Mouse (Mus musculus) forebrain, postnatal 0 days (tissue): ENCODE measurements around the gene Sphk2. TPM values are rescaled to one million over a fixed set of nuclear protein-coding genes. Genes with fewer than 3 reads are reported as not detected.

Source experiments
- ATAC-seq: fragments of 200-750 bp; cut with Nextera tagmentation; 2 replicates; pipeline ENCODE4 v1.8.0; 2017; ENCODE audit warnings: mild to moderate bottlenecking, moderate library complexity
- DNase-seq: peaks from one replicate; pipeline ENCODE4 v3.0.0-alpha.2; 2015
- H3K27ac ChIP-seq: fragments of 300-500 bp; sonication (generic); 2 replicates; pipeline ENCODE4 v1.5.1; 2014; ENCODE audit warnings: low read depth, mild to moderate bottlenecking, antibody characterized with exemption, low read length, moderate library complexity, mixed read lengths
- H3K27me3 ChIP-seq: fragments of 300-500 bp; sonication (generic); 2 replicates; pipeline ENCODE4 v1.6.1; 2014; ENCODE audit warnings: mild to moderate bottlenecking, low read length, mixed read lengths; ENCODE audit not compliant: insufficient read depth
- H3K36me3 ChIP-seq: fragments of 300-500 bp; sonication (generic); 2 replicates; pipeline ENCODE4 v1.6.1; 2014; ENCODE audit warnings: mild to moderate bottlenecking, moderate library complexity; ENCODE audit not compliant: insufficient read depth
- H3K4me1 ChIP-seq: fragments of 300-500 bp; sonication (generic); 2 replicates; pipeline ENCODE4 v1.6.1; 2014; ENCODE audit warnings: antibody characterized with exemption; ENCODE audit not compliant: insufficient read depth
- H3K4me2 ChIP-seq: fragments of 300-500 bp; sonication (generic); 2 replicates; pipeline ENCODE4 v1.6.1; 2014; ENCODE audit warnings: low read depth, mild to moderate bottlenecking, moderate library complexity
- H3K4me3 ChIP-seq: fragments of 300-500 bp; sonication (generic); 2 replicates; pipeline ENCODE4 v1.5.1; 2014; ENCODE audit warnings: low read depth, low read length, mixed read lengths
- H3K9ac ChIP-seq: fragments of 300-500 bp; sonication (generic); 2 replicates; pipeline ENCODE4 v1.6.1; 2014; ENCODE audit warnings: mild to moderate bottlenecking
- H3K9me3 ChIP-seq: fragments of 300-500 bp; sonication (generic); 2 replicates; pipeline ENCODE4 v1.6.1; 2016; ENCODE audit warnings: low read length
- CTCF ChIP-seq: sonication (generic); IDR thresholded peaks from 2 replicates; pipeline ENCODE4 v1.5.1; 2016; ENCODE audit warnings: antibody characterized with exemption, control low read depth, low read depth
- WGBS: fragments of 180-500 bp; shearing (Covaris S2); extraction: QIAGEN DNeasy Blood & Tissue Kit; methylation state at CpG from one replicate; pipeline ENCODE4 v1.1.7; 2014; 5-methylcytosine and 5-hydroxymethylcytosine counted together
- polyA plus RNA-seq: library from polyadenylated mRNA; unstranded; fragments of >200 nt; fragmentation: Nextera tagmentation; extraction: Ambion mirVana; gene quantifications from 2 replicates; pipeline ENCODE4 v1.2.1, GENCODE M21; 2015
- total RNA-seq: library from RNA; depleted of rRNA; stranded (reverse); fragments of >200 nt; gene quantifications from 2 replicates; pipeline ENCODE4 v1.2.3, GENCODE M21; 2014

The Sphk2 gene
- total and polyA plus RNA-seq, 2 experiments from 2014 or later: 18.7 to 19.6 TPM

DNA sequence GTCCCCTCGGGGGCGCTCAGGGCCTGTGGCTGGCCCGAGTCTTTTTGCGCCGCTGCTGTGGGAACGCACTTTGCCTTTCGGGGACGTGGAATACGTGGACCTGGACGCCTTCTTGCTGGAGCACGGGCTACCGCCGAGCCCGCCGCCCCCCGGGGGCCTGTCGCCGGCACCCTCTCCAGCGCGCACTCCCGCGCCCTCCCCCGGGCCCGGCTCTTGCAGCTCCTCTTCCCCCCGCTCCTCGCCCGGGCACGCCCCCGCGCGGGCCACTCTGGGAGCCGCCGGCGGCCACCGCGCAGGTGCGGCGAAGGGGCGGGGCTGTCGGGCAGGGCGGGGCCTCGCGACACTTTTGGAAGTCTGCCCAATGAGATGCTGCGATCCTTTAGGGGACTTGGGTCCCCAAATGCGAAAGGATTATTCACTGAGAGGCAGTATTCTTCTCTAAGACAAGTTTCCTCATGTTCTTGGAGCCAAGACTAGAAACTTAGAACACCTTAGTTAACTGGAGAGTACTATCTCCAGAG, 11.0 kb downstream of the Sphk2 start:
- H3K9me3 ChIP-seq: no peaks in the 10 kb centered on the region
- peaks cover 36% of the 10 kb centered on the region for H3K4me1 ChIP-seq
- no peak for ATAC-seq

DNA sequence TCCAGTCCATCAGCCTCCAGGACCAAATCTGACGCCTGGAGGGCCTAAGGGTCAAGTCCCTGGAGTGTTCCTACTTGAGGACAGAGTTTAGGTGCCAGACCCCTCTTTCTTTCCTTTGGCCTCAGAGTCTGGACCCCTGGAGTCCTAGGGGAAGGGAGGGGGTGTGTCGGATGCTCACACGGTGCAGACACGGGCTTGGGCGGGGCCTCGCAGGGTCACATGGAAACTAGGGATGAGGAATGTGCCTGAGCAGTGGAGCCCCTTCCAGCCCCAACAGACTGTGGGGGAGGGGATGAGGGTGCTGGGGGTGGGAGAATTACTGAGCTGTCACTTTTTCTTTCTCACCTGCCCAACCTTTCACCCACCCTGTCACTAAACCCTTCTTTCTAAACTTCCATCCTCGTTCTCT, 11.9 kb downstream of the Sphk2 start:
- no peaks in the 10 kb centered on the region for H3K27me3 ChIP-seq
- peak overlapping the region; percentile 97 for H3K4me2 ChIP-seq
- H3K4me1 ChIP-seq: peaks cover 40% of the 10 kb centered on the region
- peak overlapping the region; percentile 49 for H3K9ac ChIP-seq
- DNase-seq (peak; percentile 28), ATAC-seq (no peak)
- H3K4me3 ChIP-seq: peak overlapping the region; percentile 41
- no peak for TF ChIP-seq CTCF
- peaks cover 9% of the 10 kb centered on the region for H3K36me3 ChIP-seq
- whole genome bisulfite sequencing: 4% methylated on average over 7 of the region's 7 CpGs
- H3K9me3 ChIP-seq: no peaks in the 10 kb centered on the region
- H3K27ac ChIP-seq: peak overlapping the region; percentile 95

More for the DNA sequence above, 11.0 kb downstream of the Sphk2 start:
- H3K27ac ChIP-seq: peak overlapping the region; percentile 87
- TF ChIP-seq CTCF: no peak
- H3K9ac ChIP-seq: peak overlapping the region; percentile 49
- 3% methylated on average over 37 of the region's 45 CpGs for whole genome bisulfite sequencing
- peaks cover 18% of the 10 kb centered on the region for H3K36me3 ChIP-seq
- H3K27me3 ChIP-seq: no peaks in the 10 kb centered on the region
- H3K4me2 ChIP-seq: peak overlapping the region; percentile 97
- peak; percentile 86 for DNase-seq
- H3K4me3 ChIP-seq: peak overlapping the region; percentile 41

DNA sequence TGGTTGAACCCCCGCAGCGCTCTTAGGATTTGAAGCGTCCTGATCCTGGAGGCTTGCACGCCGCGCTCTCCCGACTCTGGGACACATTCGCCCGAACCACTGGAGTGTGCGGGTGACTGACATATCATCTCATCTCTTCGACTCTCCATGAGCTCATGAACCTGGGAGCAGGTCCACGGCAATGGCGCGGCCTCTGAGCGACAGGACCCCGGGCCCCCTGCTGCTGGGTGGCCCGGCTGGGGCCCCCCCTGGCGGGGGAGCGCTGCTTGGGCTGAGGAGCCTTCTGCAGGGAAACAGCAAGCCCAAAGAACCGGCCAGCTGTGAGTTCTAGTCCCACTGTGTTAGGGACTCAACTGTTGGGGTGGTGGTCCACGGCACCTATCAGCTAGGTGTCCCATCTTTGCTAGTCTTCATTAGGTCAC, 12.3 kb downstream of the Sphk2 start:
- peak overlapping the region; percentile 95 for H3K27ac ChIP-seq
- no peaks in the 10 kb centered on the region for H3K27me3 ChIP-seq
- H3K4me1 ChIP-seq: peaks cover 44% of the 10 kb centered on the region
- peaks cover 4% of the 10 kb centered on the region; the same call in 1 of the 2 replicates for H3K36me3 ChIP-seq
- 1% methylated on average over 21 of the region's 21 CpGs for WGBS
- TF ChIP-seq CTCF: no peak
- peak overlapping the region; percentile 49 for H3K9ac ChIP-seq
- peak overlapping the region; percentile 41 for H3K4me3 ChIP-seq
- no peak for ATAC-seq
- H3K9me3 ChIP-seq: no peaks in the 10 kb centered on the region
- no peak for DNase-seq
- H3K4me2 ChIP-seq: peak overlapping the region; percentile 97

DNA sequence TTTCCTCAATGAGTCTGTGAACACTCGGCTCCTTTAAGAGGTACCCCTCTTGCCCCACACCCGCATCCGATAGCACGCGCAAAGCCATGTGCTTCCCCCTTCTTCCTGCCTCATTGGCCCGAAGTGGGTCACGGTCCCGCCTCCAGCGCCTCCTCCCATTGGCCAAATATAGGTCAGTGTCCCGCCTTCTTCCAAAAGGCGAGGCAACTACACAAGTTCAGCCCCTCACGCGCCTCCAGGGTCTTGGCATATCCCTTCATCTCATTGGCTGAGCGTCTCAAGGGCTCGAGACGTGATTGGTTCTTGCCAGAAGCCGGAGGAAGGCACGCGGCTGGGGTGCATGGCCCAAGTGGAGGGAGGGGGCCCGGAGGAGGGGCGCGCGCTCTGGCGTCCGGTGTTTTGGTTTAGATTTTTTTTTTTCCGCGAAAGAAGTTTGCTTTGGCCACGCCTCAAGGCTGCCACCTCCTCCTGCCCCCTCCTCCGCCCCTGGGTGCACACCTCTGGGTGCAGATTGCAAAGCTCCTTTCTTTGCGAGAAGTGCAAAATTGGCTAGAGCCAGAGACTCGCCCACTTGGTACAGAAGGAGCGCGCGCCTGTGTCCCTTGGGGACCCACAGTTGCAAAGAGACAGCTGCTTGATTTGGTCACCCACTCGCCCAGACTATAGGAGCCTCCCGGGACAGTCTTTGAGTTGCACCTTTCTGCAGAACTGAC, 12.9 kb downstream of the Sphk2 start, which contains the start of gene Dbp:
TSS of gene Dbp (plus strand) at position 359 of the 713 bp plus-strand sequence.
- Histone ChIP-seq H3K27me3 (no peaks in the 10 kb centered on the region), H3K4me3 (peak within 1 kb of the TSS; percentile 41), H3K27ac (peak within 1 kb of the TSS; percentile 95), H3K9me3 (no peaks in the 10 kb centered on the region), H3K9ac (peak within 1 kb of the TSS; percentile 60), H3K4me2 (peak within 1 kb of the TSS; percentile 97), H3K4me1 (peaks cover 46% of the 10 kb centered on the region), H3K36me3 (0 out of 2 replicates have a peak, but pooled peaks cover 2% of the 10 kb centered on the region)
- WGBS: under 1% methylated on average over 36 of the region's 36 CpGs
- ATAC-seq (peak; percentile 81), DNase-seq (peak; percentile 99)
- TF ChIP-seq CTCF: no peak

DNA sequence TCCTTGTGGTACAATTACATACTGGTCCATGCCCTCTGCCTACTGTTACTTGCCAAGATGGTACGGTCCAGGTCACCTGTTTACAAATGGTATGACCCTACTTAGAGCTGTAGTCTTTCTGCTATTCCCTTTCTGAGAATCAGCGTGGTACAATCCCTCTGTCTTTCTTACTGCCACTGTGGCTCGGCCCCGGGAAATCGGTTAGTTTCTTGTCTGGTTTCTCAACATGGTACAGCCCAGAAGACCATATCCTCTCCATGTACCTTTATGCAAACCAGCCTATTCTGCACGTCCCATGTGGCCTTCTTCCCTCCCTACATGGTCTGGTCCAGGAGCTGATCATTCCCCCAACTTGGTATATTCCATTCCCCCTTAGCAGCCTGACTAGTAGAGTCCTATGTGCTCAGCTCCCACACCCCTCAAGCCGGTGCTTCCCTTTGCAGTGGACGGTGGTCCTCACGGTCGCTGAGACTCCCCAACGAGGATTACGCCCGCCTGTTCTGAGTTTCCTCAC, 13.7 kb downstream of the Sphk2 start:
- Histone ChIP-seq H3K4me1 (peaks cover 46% of the 10 kb centered on the region), H3K4me3 (peak overlapping the region; percentile 41), H3K4me2 (peak overlapping the region; percentile 97), H3K9ac (peak overlapping the region; percentile 60), H3K36me3 (no peaks in the 10 kb centered on the region), H3K27me3 (no peaks in the 10 kb centered on the region), H3K9me3 (no peaks in the 10 kb centered on the region), H3K27ac (peak overlapping the region; percentile 95)
- under 1% methylated on average over 13 of the region's 13 CpGs for WGBS
- TF ChIP-seq CTCF: no peak
- DNase-seq (peak; percentile 92), ATAC-seq (peak; percentile 68)

DNA sequence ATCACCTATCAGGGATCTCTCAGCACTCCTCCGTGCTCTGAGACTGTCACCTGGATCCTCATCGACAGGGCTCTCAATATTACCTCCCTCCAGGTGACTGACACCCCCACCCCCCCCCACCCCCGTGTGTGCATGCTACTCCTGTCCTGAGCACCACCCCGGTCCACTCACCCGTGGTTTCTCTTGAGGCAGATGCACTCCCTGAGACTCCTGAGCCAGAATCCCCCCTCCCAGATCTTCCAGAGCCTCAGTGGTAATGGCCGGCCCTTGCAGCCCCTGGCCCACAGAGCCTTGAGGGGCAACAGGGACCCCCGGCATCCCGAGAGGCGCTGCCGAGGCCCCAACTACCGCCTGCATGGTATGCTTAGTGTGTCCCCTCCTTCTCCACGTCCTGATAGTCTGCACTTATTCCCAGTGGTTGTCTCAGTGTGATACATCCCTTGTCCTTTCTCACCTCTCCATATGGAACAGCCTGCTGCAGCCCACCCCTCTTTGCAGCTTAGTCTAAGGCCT, 14.2 kb downstream of the Sphk2 start:
- peak; percentile 2; the same call in 1 of the 2 replicates for TF ChIP-seq CTCF
- no peak for DNase-seq

More for the DNA sequence above, 14.2 kb downstream of the Sphk2 start:
- H3K9me3 ChIP-seq: no peaks in the 10 kb centered on the region
- peak overlapping the region; percentile 41 for H3K4me3 ChIP-seq
- ATAC-seq: no peak
- 33% methylated on average over 12 of the region's 12 CpGs for WGBS
- H3K4me1 ChIP-seq: peaks cover 48% of the 10 kb centered on the region
- peak overlapping the region; percentile 95 for H3K27ac ChIP-seq
- peak overlapping the region; percentile 60 for H3K9ac ChIP-seq
- H3K4me2 ChIP-seq: peak overlapping the region; percentile 97
- no peaks in the 10 kb centered on the region for H3K36me3 ChIP-seq
- no peaks in the 10 kb centered on the region for H3K27me3 ChIP-seq
